Mouse (Mus musculus): ENCODE data around the gene Ntrk1.

- no peak for TF ChIP-seq CTCF (IDR thresholded peaks at IDR 0.05; ENCODE audit: insufficient read depth, low read length)
- no peak for TF ChIP-seq POLR2A (IDR thresholded peaks at IDR 0.05; ENCODE audit: borderline replicate concordance, extremely low read depth, low read depth, low read length)
Measured at GRCm38 (mm10) chr3:87794922-87795325, at the start of gene Ntrk1.
